Mouse (Mus musculus) forebrain, embryonic 16.5 days (tissue): ENCODE measurements around the gene Tmem205. TPM values are rescaled to one million over a fixed set of nuclear protein-coding genes. Genes with fewer than 3 reads are reported as not detected.

ENCODE experiments used
- ATAC-seq: fragments of 200-750 bp; cut with Nextera tagmentation; 2 replicates; pipeline ENCODE4 v1.8.0; 2017; ENCODE audit warnings: mild to moderate bottlenecking, moderate library complexity
- H3K27ac ChIP-seq: fragments of 300-500 bp; sonication (generic); 2 replicates; pipeline ENCODE4 v1.5.1; 2014; ENCODE audit warnings: low read length, control low read depth
- H3K27me3 ChIP-seq: fragments of 300-500 bp; sonication (generic); replicated peaks from 2 replicates; pipeline ENCODE4 v1.6.1; 2014; ENCODE audit warnings: low read length; ENCODE audit not compliant: control insufficient read depth, insufficient read depth
- H3K36me3 ChIP-seq: fragments of 300-500 bp; sonication (generic); 2 replicates; pipeline ENCODE4 v1.6.1; 2014; ENCODE audit not compliant: control insufficient read depth, insufficient read depth
- H3K4me1 ChIP-seq: fragments of 300-500 bp; sonication (generic); replicated peaks from 2 replicates; pipeline ENCODE4 v1.6.1; 2014; ENCODE audit warnings: low read length; ENCODE audit not compliant: control insufficient read depth, insufficient read depth
- H3K4me2 ChIP-seq: fragments of 300-500 bp; sonication (generic); 2 replicates; pipeline ENCODE4 v1.6.1; 2014; ENCODE audit warnings: mild to moderate bottlenecking, low read length, control low read depth
- H3K4me3 ChIP-seq: fragments of 300-500 bp; sonication (generic); replicated peaks from 2 replicates; pipeline ENCODE4 v1.5.1; 2014; ENCODE audit warnings: mild to moderate bottlenecking, low read length, control low read depth
- H3K9ac ChIP-seq: fragments of 300-500 bp; sonication (generic); replicated peaks from 2 replicates; pipeline ENCODE4 v1.6.1; 2014; ENCODE audit warnings: low read depth, low read length, control low read depth
- H3K9me3 ChIP-seq: fragments of 300-500 bp; sonication (generic); 2 replicates; pipeline ENCODE4 v1.6.1; 2016; ENCODE audit warnings: low read length; ENCODE audit not compliant: control insufficient read depth
- WGBS: fragments of 180-500 bp; shearing (Covaris S2); extraction: QIAGEN DNeasy Blood & Tissue Kit; methylation state at CpG from one replicate; pipeline ENCODE4 v1.1.7; 2014; 5-methylcytosine and 5-hydroxymethylcytosine counted together
- polyA plus RNA-seq: library from polyadenylated mRNA; unstranded; fragments of >200 nt; fragmentation: Nextera tagmentation; extraction: Ambion mirVana; gene quantifications from 2 replicates; pipeline ENCODE4 v1.2.1, GENCODE M21; 2015

The Tmem205 gene
- polyA plus RNA-seq, 1 experiment from 2014 or later, result 54.8 TPM

DNA sequence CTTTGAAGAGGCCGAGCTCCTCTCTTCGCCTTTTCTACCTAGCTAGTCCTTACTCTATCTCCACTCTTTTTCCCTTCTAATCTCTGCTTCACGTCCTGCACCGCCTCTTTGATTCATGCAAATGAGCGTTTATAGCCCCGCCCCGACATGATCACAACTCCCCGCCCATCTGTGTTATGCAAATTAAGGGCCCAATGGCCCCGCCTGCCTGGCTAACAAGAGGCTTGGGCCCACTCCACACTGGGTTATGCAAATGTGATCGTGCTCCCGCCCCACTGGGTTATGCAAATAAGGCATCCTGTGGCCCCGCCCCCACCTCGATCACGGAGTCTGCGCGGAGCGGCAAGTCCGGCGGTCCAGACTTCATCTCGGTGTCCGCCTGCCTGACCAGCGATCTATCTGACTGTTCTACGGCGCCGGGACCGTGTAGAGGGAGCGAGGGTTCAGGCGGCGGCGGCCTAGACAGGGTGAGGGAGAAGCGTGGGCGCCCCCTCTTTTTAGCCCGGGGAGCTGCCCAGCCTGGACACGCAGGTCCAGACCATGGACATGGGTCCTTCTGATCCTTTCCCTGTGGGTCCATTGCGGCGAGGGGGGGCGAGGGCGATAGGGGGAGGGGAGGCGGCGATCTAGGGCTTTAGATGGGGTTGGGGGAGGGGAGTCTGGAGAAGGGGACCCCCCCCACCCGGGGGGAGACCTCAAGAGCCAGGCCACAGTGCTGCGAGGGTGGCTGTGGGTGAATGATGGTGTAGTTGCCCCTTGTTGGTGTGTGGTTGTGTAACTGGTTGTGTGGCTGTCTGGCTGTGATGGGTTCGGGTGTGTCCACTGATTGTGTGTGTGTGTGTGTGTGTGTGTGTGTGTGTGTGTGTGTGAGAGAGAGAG, 9.6 kb upstream of the Tmem205 start, which contains the start of gene Plppr2:
Gene Plppr2 (plus strand): TSS at position 342 of the 879 bp plus-strand sequence.
- Histone ChIP-seq H3K4me1 (peaks cover 17% of the 10 kb centered on the region), H3K36me3 (peaks cover 7% of the 10 kb centered on the region; the same call in 1 of the 2 replicates), H3K27ac (peak within 1 kb of the TSS; percentile 87), H3K9ac (peak within 1 kb of the TSS; percentile 92), H3K9me3 (no peaks in the 10 kb centered on the region), H3K4me2 (peak within 1 kb of the TSS; percentile 66), H3K27me3 (no peaks in the 10 kb centered on the region), H3K4me3 (peak within 1 kb of the TSS; percentile 88)
- 2% methylated on average over 42 of the region's 43 CpGs for WGBS
- peak; percentile 90 for ATAC-seq

DNA sequence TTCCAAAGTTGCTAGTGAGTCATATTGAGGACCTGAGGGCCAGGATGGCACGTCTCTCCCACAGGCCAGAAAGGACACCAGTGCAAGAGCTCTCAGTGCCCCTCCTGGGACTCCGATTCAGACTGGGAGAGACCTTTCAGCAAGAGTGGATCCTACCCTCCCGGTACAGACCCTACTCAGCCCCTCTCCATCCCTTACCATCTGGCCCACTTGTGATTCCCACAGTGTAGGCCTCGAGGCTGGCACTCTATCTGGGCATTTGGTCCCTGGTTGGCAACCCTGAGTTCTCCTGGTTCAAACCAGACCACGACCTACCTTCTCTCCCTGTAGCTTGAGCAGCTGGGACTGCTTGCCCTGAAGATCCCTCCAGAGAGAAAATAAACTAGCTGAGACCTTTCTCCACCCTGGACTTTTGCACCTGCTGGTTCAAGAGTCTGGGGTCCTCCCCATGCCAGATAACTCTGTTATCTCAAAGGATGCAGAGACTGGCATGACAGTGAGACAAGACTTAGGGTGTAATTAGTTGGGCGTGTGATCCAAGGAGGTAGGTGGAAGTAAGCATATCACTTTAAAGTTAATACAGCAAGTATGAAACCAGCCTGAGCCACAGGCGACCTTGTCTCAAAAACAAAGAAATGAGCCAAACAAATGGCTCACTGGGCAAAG, 8.2 kb upstream of the Tmem205 start:
- no peak overlapping the region for H3K9ac ChIP-seq
- no peak overlapping the region for H3K4me3 ChIP-seq
- peaks cover 17% of the 10 kb centered on the region for H3K4me1 ChIP-seq
- no peak overlapping the region; the same call in 1 of the 2 replicates for H3K4me2 ChIP-seq
- 0 out of 2 replicates have a peak, but pooled peaks cover 2% of the 10 kb centered on the region for H3K36me3 ChIP-seq
- H3K27ac ChIP-seq, result no peak overlapping the region
- 90% methylated on average over 7 of the region's 7 CpGs for WGBS
- H3K27me3 ChIP-seq, result no peaks in the 10 kb centered on the region
- no peak for ATAC-seq
- H3K9me3 ChIP-seq, result no peaks in the 10 kb centered on the region

DNA sequence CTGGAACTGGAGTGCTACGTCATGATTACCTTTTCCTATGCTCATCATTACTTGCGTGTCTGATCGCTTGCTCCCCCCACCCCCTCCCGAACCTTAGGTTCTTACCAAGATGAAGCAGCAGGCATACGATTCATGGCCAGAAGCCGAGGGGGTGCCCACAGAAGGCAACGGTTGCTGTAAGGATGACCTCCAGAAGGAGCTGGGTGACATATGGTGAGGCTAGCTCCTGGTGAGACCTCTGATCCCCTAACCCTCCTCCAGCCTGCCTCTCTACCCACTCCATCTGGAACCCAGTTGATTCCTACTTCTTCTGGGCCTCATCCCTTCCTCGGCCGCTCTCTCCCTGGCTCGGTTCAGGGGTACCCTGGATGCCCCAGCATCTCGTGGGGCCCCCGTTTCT, 6.7 kb upstream of the Tmem205 start:
- WGBS, result 91% methylated on average over 12 of the region's 12 CpGs
- H3K9ac ChIP-seq, result no peak overlapping the region
- peaks cover 17% of the 10 kb centered on the region for H3K4me1 ChIP-seq
- H3K9me3 ChIP-seq, result no peaks in the 10 kb centered on the region
- no peak overlapping the region for H3K27ac ChIP-seq
- no peaks in the 10 kb centered on the region for H3K27me3 ChIP-seq
- no peaks in the 10 kb centered on the region for H3K36me3 ChIP-seq
- no peak overlapping the region for H3K4me3 ChIP-seq
- ATAC-seq, result no peak
- no peak overlapping the region for H3K4me2 ChIP-seq

GRCm38 (mm10) chr9:21932445-21933137, 5.2 kb upstream of the Tmem205 start:
- Histone ChIP-seq H3K27me3 (no peaks in the 10 kb centered on the region), H3K27ac (no peak overlapping the region), H3K4me2 (no peak overlapping the region), H3K36me3 (no peaks in the 10 kb centered on the region), H3K4me1 (peaks cover 10% of the 10 kb centered on the region), H3K9ac (no peak overlapping the region), H3K4me3 (no peak overlapping the region), H3K9me3 (no peaks in the 10 kb centered on the region)
- 55% methylated on average over 12 of the region's 12 CpGs for WGBS
- ATAC-seq, result no peak

GRCm38 (mm10) chr9:21932006-21932405, 4.7 kb upstream of the Tmem205 start:
- Histone ChIP-seq H3K4me3 (no peak overlapping the region), H3K27me3 (no peaks in the 10 kb centered on the region), H3K9me3 (no peaks in the 10 kb centered on the region), H3K4me2 (no peak overlapping the region), H3K36me3 (no peaks in the 10 kb centered on the region), H3K9ac (no peak overlapping the region), H3K4me1 (peaks cover 8% of the 10 kb centered on the region), H3K27ac (no peak overlapping the region)
- no peak for ATAC-seq
- WGBS, result 68% methylated on average over 2 of the region's 2 CpGs

- Histone ChIP-seq H3K27ac (no peak overlapping the region), H3K9ac (no peak overlapping the region), H3K4me3 (no peak overlapping the region), H3K27me3 (no peaks in the 10 kb centered on the region), H3K4me2 (no peak overlapping the region), H3K36me3 (no peaks in the 10 kb centered on the region), H3K4me1 (peaks cover 14% of the 10 kb centered on the region), H3K9me3 (no peaks in the 10 kb centered on the region)
- ATAC-seq, result no peak
- WGBS, result 83% methylated on average over 3 of the region's 3 CpGs
Observed at GRCm38 (mm10) chr9:21929208-21929607, 1.9 kb upstream of the Tmem205 start.

GRCm38 (mm10) chr9:21926784-21927183, 572 bp downstream of the Tmem205 start:
- 5% methylated on average over 6 of the region's 6 CpGs for WGBS
- H3K9me3 ChIP-seq, result no peaks in the 10 kb centered on the region
- peak overlapping the region; percentile 66 for H3K4me2 ChIP-seq
- peak overlapping the region; percentile 78 for H3K9ac ChIP-seq
- ATAC-seq, result 0 out of 2 replicates have a peak, but pooled peaks have one; percentile 5
- H3K27me3 ChIP-seq, result no peaks in the 10 kb centered on the region
- peak overlapping the region; percentile 62 for H3K27ac ChIP-seq
- H3K4me1 ChIP-seq, result peaks cover 14% of the 10 kb centered on the region
- H3K4me3 ChIP-seq, result peak overlapping the region; percentile 58
- H3K36me3 ChIP-seq, result no peaks in the 10 kb centered on the region

GRCm38 (mm10) chr9:21926155-21926554, 1.2 kb downstream of the Tmem205 start:
- no peak for ATAC-seq
- Histone ChIP-seq H3K4me3 (peak overlapping the region; percentile 58; the same call in 1 of the 2 replicates), H3K9me3 (no peaks in the 10 kb centered on the region), H3K9ac (no peak overlapping the region), H3K27me3 (no peaks in the 10 kb centered on the region), H3K4me2 (peak overlapping the region; percentile 66), H3K27ac (no peak overlapping the region), H3K36me3 (no peaks in the 10 kb centered on the region), H3K4me1 (peaks cover 14% of the 10 kb centered on the region)
- 79% methylated on average over 6 of the region's 6 CpGs for WGBS

GRCm38 (mm10) chr9:21925506-21925905, 1.9 kb downstream of the Tmem205 start:
- Histone ChIP-seq H3K9me3 (no peaks in the 10 kb centered on the region), H3K4me2 (no peak overlapping the region), H3K4me3 (no peak overlapping the region), H3K27me3 (no peaks in the 10 kb centered on the region), H3K36me3 (no peaks in the 10 kb centered on the region), H3K9ac (no peak overlapping the region), H3K27ac (no peak overlapping the region), H3K4me1 (peaks cover 14% of the 10 kb centered on the region)
- no peak for ATAC-seq
- 100% methylated on average over 1 of the region's 1 CpGs for WGBS
